Mouse (Mus musculus): Measurements from ENCODE around the gene Gm12184. TPM values are rescaled to one million over a fixed set of nuclear protein-coding genes. Genes with fewer than 3 reads are reported as not detected.
"Not testable (repeated sequence)": the region's sequence is repeated elsewhere in the genome, so short reads cannot be mapped to it uniquely, and the experiment has no call there.

The Gm12184 gene
- polyA plus RNA-seq, 1 experiment from 2014 or later = 4.5 TPM

GRCm38 (mm10) chr11:48793184-48793583 lies 33.3 kb downstream of the Gm12184 start:
- Histone ChIP-seq H3K36me3 (ENCODE audit: control insufficient read depth, insufficient read depth, low read length) (no peaks in the 10 kb centered on the region), H3K4me2 (ENCODE audit: low read length) (no peak overlapping the region), H3K4me1 (ENCODE audit: control insufficient read depth, insufficient read depth, low read length) (no peaks in the 10 kb centered on the region), H3K27me3 (ENCODE audit: control insufficient read depth, insufficient read depth, low read length) (no peaks in the 10 kb centered on the region), H3K9ac (replicated peaks; ENCODE audit: low read length) (no peak overlapping the region), H3K27ac (replicated peaks; ENCODE audit: low read depth, low read length) (no peak overlapping the region), H3K4me3 (replicated peaks; ENCODE audit: low read depth, low read length) (no peak overlapping the region), H3K9me3 (ENCODE audit: control insufficient read depth, low read length) (no peaks in the 10 kb centered on the region)
- no peak for DNase-seq
- 97% methylated on average over 3 of the region's 3 CpGs for WGBS
- no peak for ATAC-seq (ENCODE audit: low FRiP score, low TSS enrichment)

- not testable (repeated sequence) for DNase-seq; H3K9me3 ChIP-seq (ENCODE audit: control insufficient read depth, low read length); ATAC-seq (ENCODE audit: low FRiP score, low TSS enrichment); H3K36me3 ChIP-seq (ENCODE audit: control insufficient read depth, insufficient read depth, low read length); H3K4me1 ChIP-seq (ENCODE audit: control insufficient read depth, insufficient read depth, low read length); H3K27ac ChIP-seq (replicated peaks; ENCODE audit: low read depth, low read length); H3K4me3 ChIP-seq (replicated peaks; ENCODE audit: low read depth, low read length); H3K9ac ChIP-seq (replicated peaks; ENCODE audit: low read length); H3K4me2 ChIP-seq (ENCODE audit: low read length); H3K27me3 ChIP-seq (ENCODE audit: control insufficient read depth, insufficient read depth, low read length)
- 87% methylated on average over 9 of the region's 9 CpGs for WGBS
Measured at GRCm38 (mm10) chr11:48791894-48792293, 34.6 kb downstream of the Gm12184 start.

- WGBS = 71% methylated on average over 8 of the region's 8 CpGs
- H3K4me1 ChIP-seq (ENCODE audit: control insufficient read depth, insufficient read depth, low read length) = no peaks in the 10 kb centered on the region
Measured at GRCm38 (mm10) chr11:48790946-48791345, 35.5 kb downstream of the Gm12184 start.

GRCm38 (mm10) chr11:48789973-48790823 lies 36.3 kb downstream of the Gm12184 start:
- Histone ChIP-seq H3K4me3 (replicated peaks; ENCODE audit: low read depth, low read length) (0 out of 2 replicates have a peak overlapping the region, but pooled peaks have one; percentile 13), H3K27me3 (ENCODE audit: control insufficient read depth, insufficient read depth, low read length) (no peaks in the 10 kb centered on the region), H3K4me1 (ENCODE audit: control insufficient read depth, insufficient read depth, low read length) (no peaks in the 10 kb centered on the region), H3K27ac (replicated peaks; ENCODE audit: low read depth, low read length) (no peak overlapping the region), H3K36me3 (ENCODE audit: control insufficient read depth, insufficient read depth, low read length) (no peaks in the 10 kb centered on the region), H3K4me2 (ENCODE audit: low read length) (peak overlapping the region; percentile 43), H3K9me3 (ENCODE audit: control insufficient read depth, low read length) (no peaks in the 10 kb centered on the region), H3K9ac (replicated peaks; ENCODE audit: low read length) (0 out of 2 replicates have a peak overlapping the region, but pooled peaks have one; percentile 31)
- DNase-seq (peak; percentile 92), ATAC-seq (ENCODE audit: low FRiP score, low TSS enrichment) (peak; percentile 64; the same call in 1 of the 2 replicates)
- 17% methylated on average over 20 of the region's 20 CpGs for WGBS

More at GRCm38 (mm10) chr11:48790946-48791345, 35.5 kb downstream of the Gm12184 start:
- Histone ChIP-seq H3K4me2 (ENCODE audit: low read length) (no peak overlapping the region), H3K4me3 (replicated peaks; ENCODE audit: low read depth, low read length) (no peak overlapping the region), H3K9ac (replicated peaks; ENCODE audit: low read length) (no peak overlapping the region), H3K27me3 (ENCODE audit: control insufficient read depth, insufficient read depth, low read length) (no peaks in the 10 kb centered on the region), H3K9me3 (ENCODE audit: control insufficient read depth, low read length) (no peaks in the 10 kb centered on the region), H3K36me3 (ENCODE audit: control insufficient read depth, insufficient read depth, low read length) (no peaks in the 10 kb centered on the region), H3K27ac (replicated peaks; ENCODE audit: low read depth, low read length) (no peak overlapping the region)
- DNase-seq = no peak
- no peak for ATAC-seq (ENCODE audit: low FRiP score, low TSS enrichment)

GRCm38 (mm10) chr11:48789215-48789614 lies 37.2 kb downstream of the Gm12184 start:
- DNase-seq = no peak
- 86% methylated on average over 5 of the region's 5 CpGs for WGBS
- Histone ChIP-seq H3K4me2 (ENCODE audit: low read length) (no peak overlapping the region), H3K4me3 (replicated peaks; ENCODE audit: low read depth, low read length) (no peak overlapping the region), H3K27ac (replicated peaks; ENCODE audit: low read depth, low read length) (no peak overlapping the region), H3K9me3 (ENCODE audit: control insufficient read depth, low read length) (no peaks in the 10 kb centered on the region), H3K27me3 (ENCODE audit: control insufficient read depth, insufficient read depth, low read length) (no peaks in the 10 kb centered on the region), H3K9ac (replicated peaks; ENCODE audit: low read length) (no peak overlapping the region), H3K36me3 (ENCODE audit: control insufficient read depth, insufficient read depth, low read length) (no peaks in the 10 kb centered on the region), H3K4me1 (ENCODE audit: control insufficient read depth, insufficient read depth, low read length) (no peaks in the 10 kb centered on the region)
- no peak for ATAC-seq (ENCODE audit: low FRiP score, low TSS enrichment)

GRCm38 (mm10) chr11:48788311-48789089 lies 38.0 kb downstream of the Gm12184 start:
- Histone ChIP-seq H3K4me1 (ENCODE audit: control insufficient read depth, insufficient read depth, low read length) (no peaks in the 10 kb centered on the region), H3K9ac (replicated peaks; ENCODE audit: low read length) (peak overlapping the region; percentile 48; the same call in 1 of the 2 replicates), H3K9me3 (ENCODE audit: control insufficient read depth, low read length) (no peaks in the 10 kb centered on the region), H3K4me3 (replicated peaks; ENCODE audit: low read depth, low read length) (peak overlapping the region; percentile 39), H3K36me3 (ENCODE audit: control insufficient read depth, insufficient read depth, low read length) (no peaks in the 10 kb centered on the region), H3K27ac (replicated peaks; ENCODE audit: low read depth, low read length) (peak overlapping the region; percentile 20; the same call in 1 of the 2 replicates), H3K27me3 (ENCODE audit: control insufficient read depth, insufficient read depth, low read length) (no peaks in the 10 kb centered on the region), H3K4me2 (ENCODE audit: low read length) (peak overlapping the region; percentile 59)
- peak; percentile 90 for DNase-seq
- WGBS = 6% methylated on average over 16 of the region's 16 CpGs
- ATAC-seq (ENCODE audit: low FRiP score, low TSS enrichment) = peak; percentile 87

- Histone ChIP-seq H3K4me1 (ENCODE audit: control insufficient read depth, insufficient read depth, low read length) (no peaks in the 10 kb centered on the region), H3K9me3 (ENCODE audit: control insufficient read depth, low read length) (no peaks in the 10 kb centered on the region), H3K27ac (replicated peaks; ENCODE audit: low read depth, low read length) (peak overlapping the region; percentile 20; the same call in 1 of the 2 replicates), H3K4me2 (ENCODE audit: low read length) (peak overlapping the region; percentile 59), H3K36me3 (ENCODE audit: control insufficient read depth, insufficient read depth, low read length) (no peaks in the 10 kb centered on the region), H3K4me3 (replicated peaks; ENCODE audit: low read depth, low read length) (peak overlapping the region; percentile 39), H3K27me3 (ENCODE audit: control insufficient read depth, insufficient read depth, low read length) (no peaks in the 10 kb centered on the region), H3K9ac (replicated peaks; ENCODE audit: low read length) (no peak overlapping the region)
- 48% methylated on average over 10 of the region's 10 CpGs for WGBS
- ATAC-seq (ENCODE audit: low FRiP score, low TSS enrichment) (peak; percentile 76), DNase-seq (peak; percentile 74)
Measured at GRCm38 (mm10) chr11:48787455-48788211, 38.8 kb downstream of the Gm12184 start.

GRCm38 (mm10) chr11:48782243-48782642 lies 44.2 kb downstream of the Gm12184 start:
- Histone ChIP-seq H3K4me2 (ENCODE audit: low read length) (no peak overlapping the region), H3K4me3 (replicated peaks; ENCODE audit: low read depth, low read length) (no peak overlapping the region), H3K36me3 (ENCODE audit: control insufficient read depth, insufficient read depth, low read length) (no peaks in the 10 kb centered on the region), H3K9me3 (ENCODE audit: control insufficient read depth, low read length) (no peaks in the 10 kb centered on the region), H3K27ac (replicated peaks; ENCODE audit: low read depth, low read length) (no peak overlapping the region), H3K9ac (replicated peaks; ENCODE audit: low read length) (no peak overlapping the region), H3K4me1 (ENCODE audit: control insufficient read depth, insufficient read depth, low read length) (no peaks in the 10 kb centered on the region), H3K27me3 (ENCODE audit: control insufficient read depth, insufficient read depth, low read length) (no peaks in the 10 kb centered on the region)
- DNase-seq (no peak), ATAC-seq (ENCODE audit: low FRiP score, low TSS enrichment) (no peak)
- WGBS = 81% methylated on average over 4 of the region's 4 CpGs
